Mouse (Mus musculus) layer of hippocampus, postnatal 25 days (tissue): ENCODE results near the gene Abcb5. TPM values are rescaled to one million over a fixed set of nuclear protein-coding genes. Genes with fewer than 3 reads are reported as not detected.
A peak's percentile ranks its signal among the peaks of the same experiment; 100 is the strongest.
"Not testable (repeated sequence)": the region's sequence is repeated elsewhere in the genome, so short reads cannot be mapped to it uniquely, and the experiment has no call there.

Experiments used
- DNase-seq, 2 experiments: peaks; one replicate each; pipeline ENCODE4 v3.0.0; 2022; ENCODE audit warnings: mixed read lengths in 2 of 2, low spot score in 1 of 2; ENCODE audit errors: extremely low spot score in 1 of 2
- total RNA-seq, 2 experiments: library from RNA; stranded (reverse); gene quantifications; 2 replicates each; pipeline ENCODE4 v1.2.3; 2021

Abcb5 gene
- total RNA-seq = not detected

DNA sequence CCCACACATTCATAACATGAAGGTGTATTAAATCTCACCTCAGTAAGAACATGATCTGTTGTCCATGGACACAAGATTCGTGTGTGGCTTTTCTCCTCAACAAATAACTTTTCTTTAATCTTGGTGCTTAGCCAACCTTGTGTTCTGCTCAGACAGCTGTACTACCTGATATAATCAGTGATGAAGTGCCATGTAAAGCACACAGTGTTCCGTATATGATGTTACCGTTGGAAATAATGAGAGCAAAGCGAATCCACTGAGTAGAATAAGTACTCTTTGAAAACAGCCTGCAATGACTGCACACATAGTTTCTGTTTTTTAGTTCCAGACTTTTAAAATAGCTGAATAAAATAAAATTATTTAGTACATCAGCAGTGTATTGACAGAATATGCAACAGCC is at the start of gene Abcb5:
Abcb5 (minus strand) TSS at position 101 of the 400 bp plus-strand sequence.
- DNase-seq = no peak

DNA sequence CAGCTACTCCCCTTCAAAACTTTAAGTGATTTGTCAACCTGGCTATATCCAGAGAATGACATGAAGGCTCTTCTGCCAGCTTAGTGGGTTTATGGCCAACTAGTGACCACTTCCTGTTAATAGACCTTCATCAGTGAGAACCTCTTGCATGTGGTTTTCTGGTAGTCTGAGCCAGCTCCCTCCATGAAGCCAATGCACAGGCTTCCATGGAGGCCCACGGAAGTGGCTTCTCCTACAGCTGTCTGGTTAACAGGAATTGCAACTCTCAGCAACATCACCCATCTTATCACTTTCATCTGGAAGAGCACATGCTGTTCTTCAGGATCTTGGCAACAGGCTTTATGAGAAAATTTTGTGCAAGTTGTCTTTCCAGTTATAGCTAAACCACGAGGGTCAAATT is 33.0 kb upstream of the Abcb5 start:
- DNase-seq = no peak

DNA sequence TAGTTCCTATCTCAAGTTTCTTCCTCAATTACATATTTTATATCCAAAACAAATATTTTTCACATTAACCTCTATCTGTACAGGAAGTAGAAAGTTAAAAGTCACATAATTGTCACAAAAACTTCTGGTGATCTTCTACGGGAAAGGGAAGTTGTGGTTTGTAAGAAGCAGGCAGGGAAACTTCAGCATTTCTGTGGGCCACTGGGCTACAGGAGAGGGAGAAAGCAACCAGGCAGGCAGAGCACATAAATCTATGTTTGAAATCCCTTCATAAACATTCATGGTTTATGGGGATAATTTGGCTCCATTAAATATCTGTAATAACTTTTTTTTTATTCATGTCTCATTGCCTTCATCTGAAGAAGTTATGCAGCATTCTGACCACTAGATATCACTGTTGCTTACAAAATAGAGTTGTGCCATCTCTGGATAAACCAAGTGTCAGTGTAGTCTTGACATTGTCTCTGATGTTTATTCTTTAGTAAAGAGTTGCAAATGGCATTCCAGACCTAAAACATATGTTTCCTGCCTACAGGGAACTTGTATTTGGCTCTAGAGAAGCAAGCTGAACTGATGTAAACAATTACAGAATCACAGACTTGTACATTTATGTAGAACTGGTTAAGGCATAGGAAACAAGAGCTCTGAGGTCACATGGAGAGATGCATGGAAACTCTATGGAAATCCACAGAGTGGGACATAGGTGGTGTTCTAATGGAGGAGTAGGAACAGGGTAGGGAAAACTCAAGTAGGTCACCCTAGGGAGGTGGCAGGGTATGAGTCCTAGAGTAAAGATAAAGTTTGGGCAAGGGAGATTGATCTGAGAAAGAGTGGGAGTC is 28.3 kb upstream of the Abcb5 start:
- no peak for DNase-seq

DNA sequence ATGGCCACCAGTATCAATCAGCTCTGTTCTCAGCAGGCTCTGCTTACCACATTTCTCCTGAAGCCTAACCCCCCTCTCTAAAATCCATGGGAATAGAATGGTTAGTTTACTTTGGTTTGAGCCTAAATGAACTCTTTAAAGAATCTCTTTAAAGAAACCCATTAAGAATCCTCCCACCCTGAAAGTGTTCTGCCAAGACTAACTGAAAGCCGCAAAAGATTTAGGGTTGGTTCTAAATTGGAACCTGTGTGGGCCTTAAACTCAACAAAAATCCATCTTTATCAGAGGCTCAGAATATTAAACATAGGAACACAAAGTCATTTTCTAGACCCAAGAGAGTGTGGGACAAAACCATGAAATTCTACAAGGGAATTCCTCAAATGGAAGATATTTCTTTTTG is 18.6 kb upstream of the Abcb5 start:
- DNase-seq = no peak

DNA sequence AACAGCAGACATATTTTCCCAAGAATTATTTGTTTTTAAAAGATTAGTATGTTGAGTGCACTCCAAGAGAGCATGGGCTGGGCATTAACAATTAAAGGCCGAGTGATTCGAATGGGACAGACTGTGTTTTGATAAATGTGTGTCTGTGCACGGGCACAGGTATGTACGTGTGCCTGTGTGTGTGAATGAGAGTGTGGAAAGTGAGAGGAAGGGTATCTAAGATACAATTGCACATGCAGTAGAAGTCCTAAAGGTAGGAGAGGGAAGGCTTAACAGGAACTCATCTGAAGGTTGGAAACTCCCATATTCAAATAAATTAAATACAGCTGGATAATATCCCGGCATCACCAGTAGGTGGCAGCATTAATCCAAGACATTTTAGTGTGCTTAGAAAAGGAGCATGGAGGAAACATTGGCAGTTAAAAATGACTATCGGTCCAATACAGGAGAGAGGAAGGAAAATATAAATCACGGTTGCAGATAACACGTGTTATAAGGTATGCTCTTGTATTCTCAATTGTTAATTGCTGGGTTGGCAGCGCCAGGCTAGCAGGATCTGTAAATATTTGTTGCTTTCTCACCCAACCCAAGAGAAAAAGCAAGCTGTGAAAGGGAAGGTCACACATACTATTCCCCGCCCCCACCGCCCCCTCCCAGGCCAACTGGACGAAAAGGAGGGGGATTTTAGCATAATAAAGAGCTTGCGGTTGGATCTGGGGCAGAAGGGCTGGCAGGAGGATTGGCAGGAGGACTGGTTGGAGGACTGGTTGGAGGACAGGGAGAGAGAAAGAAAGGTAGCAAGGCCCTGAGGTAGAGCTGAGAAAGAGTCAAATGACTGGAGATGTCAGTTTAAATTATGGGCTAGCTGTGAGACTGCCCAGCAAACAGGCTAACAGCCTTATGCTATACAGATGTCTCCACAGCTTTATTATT is 35.6 kb downstream of the Abcb5 start:
- DNase-seq = peak; percentile 31 to 74

DNA sequence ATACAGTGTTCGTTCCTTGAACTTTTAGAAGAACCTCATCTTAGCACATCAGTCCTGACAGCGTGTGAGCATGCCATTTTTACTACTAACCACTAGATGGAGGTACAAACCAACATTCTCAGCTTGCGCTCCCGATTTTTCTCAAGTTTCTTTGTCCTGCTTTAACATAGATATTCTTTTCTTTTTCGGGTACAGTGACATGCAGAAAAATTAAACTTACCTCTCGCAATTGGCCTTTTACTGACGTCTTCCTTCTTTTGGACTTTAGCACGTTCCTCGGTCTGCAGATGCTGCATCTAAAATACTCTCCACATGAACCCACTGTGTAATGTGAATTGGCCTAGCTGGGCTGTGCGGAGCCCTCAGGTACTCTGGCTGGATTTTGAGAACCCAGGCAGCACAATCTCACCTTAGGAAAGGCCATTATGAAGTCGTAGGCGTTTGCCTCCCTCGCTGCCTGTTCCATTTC is 39.4 kb downstream of the Abcb5 start:
- peak; percentile 6 to 9 for DNase-seq

DNA sequence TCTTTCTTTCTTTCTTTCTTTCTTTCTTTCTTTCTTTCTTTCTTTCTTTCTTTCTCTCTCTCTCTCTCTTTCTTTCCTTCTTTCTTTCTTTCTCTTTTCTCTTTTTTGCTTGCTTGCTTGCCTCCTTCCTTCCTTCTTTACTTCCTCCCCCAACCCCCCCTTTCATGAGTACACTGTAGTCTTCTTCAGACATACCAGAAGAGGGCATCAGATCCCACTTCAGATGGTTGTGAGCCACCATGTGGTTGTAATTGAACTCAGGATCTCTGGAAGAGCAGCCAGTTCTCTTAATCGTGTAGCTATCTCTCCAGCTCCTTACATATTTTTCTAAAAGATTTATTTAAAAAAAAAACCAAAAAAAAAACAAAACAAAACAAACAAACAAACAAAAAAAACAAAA is 42.3 kb downstream of the Abcb5 start:
- not testable (repeated sequence) for DNase-seq

DNA sequence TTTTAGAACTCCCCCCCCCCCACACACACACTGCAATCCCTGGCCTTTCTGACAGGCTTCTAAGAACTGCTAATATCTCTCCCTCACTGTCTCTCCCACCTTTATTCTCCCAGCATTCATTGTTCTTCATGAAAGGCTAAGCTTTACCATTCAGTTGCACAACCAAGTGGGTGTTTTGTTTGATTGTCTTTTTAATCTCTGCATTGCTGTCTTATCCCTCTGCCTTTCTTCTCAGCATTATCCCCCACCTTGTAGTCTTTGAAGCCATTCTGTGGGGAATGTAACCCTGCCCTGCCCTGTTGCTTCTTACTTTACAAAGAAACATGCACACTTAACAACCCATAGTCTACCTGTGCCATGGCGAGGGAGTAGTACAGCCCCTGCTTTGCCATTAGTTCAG is 48.5 kb downstream of the Abcb5 start:
- no peak for DNase-seq

DNA sequence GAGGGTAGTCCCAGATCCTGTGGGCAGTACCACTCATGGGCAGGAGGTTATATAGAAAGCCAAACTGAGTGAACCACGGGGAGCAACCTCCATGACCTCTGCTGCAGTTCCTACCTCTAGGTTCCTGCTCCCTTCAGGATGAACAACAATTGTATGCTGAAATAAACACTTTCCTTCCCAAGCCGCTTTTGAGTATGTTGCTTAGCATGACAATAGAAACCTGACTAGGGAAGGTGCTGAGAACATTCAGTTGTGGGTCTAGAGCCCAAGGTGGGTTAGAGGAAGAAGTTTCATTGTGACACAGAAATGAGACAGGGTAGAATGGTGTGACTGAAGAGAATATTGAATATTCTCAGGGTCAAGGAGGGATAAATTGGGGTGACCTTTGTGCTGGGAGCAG is 55.9 kb downstream of the Abcb5 start:
- DNase-seq = no peak

DNA sequence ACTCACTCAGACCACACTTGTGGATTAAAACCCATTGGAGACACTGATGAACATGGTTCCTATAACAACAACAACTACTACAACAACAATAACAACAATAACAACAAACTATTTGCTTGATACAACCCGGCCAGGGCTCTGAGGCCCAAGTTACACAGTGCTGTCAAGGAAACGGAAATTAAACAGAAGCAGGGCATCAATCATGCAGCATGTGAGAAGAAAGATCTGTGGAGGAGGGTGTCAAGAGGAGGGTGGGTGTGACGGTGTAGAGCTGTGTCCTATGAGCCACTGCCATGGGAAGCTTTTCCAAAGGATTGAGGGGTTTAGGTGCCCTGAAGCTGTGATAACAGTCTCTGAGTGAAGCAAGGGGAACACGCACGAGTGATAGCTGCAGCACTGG is 64.0 kb downstream of the Abcb5 start:
- no peak for DNase-seq

DNA sequence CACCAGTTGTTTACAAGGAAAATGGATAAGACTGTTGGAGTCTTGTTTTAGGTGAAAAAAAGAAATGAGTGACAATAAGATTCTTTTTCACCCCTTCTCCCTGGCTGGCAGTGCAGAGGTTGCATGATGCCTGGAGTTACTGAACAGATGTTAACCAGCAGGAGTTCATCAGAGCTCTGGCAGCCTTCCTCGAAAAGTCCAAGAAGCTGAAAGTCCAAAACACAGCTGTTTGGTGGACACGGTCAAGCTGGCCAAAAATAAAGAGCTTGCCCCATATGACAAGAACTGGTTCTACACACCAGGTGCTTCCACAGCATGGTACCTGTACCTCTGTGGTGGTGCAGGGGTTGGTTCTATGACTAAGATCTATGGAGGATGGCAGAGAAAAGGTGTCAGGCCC is 78.3 kb downstream of the Abcb5 start:
- no peak for DNase-seq

DNA sequence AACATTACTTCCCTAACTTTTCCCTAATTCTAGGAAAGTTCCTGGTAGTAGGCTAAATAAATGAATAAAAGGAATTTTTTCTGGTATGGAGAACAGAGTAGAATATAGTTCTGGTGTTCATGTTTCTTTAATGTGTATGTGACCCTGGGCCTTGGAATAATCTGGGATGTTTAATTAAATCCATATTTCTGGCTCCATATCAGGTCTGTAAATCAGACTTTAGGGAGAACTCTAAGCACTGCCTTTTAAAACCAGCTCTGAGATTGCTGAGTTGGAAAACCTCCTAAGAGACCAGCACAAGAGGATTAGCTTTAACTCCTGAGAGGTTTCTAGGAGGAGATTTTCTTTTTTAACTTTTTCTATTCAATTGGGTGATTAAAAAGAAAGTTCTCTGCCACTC is 83.4 kb downstream of the Abcb5 start:
- no peak for DNase-seq

DNA sequence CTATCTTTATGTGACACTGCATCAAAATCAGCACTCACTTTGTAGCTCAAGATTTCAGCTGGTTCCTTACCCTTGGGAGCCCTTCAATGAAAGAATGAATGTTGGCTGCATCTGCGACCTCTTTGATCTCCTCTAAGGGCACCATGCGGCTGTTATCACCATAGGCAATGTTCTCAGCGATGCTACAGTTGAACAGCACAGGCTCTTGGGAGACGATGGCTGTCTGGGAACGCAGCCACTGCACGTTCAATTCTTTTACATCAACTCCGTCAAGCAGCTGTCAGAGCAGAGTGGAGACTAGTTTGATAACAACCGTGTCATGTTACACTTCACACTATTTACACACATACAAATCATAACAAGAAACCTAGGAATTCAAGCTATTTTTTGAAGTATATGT is 93.5 kb downstream of the Abcb5 start:
- DNase-seq = no peak

DNA sequence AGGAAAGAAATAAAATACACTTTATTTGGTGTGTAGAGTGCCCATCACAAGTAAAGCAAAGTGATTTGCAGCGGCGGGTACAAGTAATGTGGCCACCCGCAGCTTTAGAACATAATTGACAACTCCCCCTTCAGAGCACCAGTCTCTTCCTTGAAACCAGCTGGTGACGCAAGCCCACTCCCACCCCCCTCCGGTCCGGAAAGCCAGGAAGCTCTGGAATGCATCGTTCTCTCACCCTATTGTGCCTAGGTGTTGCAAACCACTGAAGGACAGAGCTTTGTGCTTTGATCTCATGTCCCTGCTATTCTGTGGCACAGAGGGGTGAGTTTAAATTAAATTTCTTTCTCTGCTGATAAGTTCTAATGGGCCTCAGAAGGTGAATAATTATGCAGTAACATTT is 110.1 kb downstream of the Abcb5 start:
- no peak for DNase-seq

DNA sequence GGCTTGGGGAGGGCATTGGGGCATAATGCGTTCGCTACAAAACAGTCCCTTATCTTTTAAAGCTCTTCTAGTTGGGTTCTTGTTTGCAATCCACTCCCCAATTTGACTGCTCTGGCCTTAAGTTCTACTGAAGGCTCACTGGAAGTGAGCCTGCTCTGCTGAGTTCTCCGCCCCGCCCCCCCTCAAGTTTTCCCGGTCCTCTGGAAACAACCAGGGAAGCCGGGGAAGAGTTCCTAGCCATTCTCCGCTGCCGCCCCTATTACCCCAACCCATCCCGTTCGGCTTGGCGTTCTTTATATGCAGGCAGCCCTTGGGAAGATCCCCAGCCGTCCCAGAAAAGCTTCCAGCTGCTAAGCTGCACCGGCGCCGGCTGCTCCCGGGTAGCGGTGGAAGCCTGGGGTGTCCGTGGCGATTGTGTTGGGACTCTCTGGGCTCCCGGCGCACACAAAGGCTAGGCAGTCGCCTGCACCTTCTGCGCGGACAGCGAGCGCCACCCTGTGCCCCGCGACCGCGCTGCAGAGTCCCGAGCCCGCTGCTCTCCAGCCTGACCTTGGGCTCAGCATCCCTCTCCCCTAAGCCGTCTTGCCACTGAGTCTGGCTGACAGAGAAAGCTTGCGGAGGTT is 111.3 kb downstream of the Abcb5 start:
- DNase-seq = peak; percentile 43 to 53

DNA sequence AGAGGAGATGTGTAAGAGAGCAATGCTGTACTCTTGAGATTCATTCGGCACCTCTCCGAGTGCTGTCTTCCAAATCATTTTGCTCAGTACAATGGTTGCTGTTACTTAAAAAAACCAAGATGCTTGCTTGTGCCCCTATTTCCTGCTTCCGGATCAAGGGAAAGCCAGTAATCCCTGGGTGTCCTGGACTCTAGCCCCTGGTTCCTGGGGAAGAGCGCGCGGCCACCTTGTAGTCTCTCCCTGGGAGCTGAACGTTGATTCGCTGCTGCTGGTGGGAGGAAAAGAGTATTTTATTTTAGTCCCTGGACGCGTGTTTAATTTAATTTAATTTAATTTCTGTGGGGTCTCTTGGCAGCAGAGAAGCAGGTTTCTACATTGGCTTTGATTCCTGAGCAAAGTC is 111.8 kb downstream of the Abcb5 start:
- DNase-seq = no peak

DNA sequence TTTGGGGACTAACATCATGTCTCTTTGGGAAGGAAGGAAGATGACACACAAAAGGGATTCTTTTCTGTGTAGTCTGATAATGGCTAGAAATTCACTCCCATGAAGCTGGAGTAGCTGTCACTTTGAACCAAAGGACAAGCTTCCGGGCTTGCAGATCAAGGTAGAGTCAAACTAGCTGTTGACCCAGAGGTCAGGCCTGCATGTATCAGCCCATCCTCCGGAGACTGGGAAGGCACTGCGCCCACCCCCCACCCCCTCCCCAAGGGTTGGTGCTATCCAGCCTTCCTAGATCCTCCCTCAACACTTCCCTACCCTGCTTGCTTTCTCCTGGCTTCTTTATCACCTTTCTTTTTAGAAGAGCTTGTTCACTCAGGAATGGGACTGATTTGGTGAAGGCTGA is 112.9 kb downstream of the Abcb5 start:
- no peak for DNase-seq

DNA sequence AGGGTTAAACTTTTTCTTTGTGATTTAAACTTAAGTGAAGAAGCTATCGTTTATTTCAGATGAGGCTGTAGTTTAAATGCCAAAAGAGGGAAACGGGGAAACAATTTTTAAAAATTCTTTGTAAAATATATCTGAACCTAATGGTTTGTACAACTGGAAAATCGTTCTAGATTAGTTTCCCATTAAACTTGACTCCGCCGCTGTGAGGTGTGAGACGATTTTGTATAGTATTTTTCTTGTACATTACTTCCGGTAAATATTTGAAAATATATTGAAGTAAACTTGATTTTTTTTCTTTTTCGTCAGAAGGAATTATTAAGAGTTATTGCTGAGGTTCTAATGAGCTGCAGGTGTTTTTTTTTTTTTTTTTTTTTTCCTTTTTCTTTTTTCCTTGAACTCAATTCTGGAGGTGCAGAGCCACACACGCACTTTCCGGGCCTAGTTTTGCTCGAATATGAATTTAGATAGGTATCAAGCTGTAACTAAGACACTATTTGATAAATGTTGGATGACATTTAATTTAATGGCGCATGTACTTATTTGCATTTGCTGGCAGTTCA is 115.3 kb downstream of the Abcb5 start:
- no peak for DNase-seq

DNA sequence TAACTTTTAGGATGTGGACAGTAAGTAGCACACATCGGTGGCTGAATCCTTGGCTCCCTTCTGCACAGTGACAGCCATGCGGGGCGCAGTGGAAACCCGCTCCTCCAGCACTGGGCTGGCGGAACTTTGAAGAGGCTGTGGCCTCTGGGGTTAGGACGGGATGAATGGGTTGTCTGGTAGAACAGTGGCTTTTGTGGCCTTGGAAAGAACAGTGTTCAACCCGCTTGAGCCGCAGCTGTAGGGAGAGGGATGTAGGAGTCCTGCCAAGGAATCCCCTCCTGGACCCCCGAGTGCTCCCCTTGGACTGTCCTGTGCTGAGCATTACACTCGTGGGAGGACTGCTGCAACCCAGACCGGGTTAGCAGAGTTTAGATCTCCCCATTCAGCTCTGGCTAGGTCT is 116.2 kb downstream of the Abcb5 start:
- no peak for DNase-seq

DNA sequence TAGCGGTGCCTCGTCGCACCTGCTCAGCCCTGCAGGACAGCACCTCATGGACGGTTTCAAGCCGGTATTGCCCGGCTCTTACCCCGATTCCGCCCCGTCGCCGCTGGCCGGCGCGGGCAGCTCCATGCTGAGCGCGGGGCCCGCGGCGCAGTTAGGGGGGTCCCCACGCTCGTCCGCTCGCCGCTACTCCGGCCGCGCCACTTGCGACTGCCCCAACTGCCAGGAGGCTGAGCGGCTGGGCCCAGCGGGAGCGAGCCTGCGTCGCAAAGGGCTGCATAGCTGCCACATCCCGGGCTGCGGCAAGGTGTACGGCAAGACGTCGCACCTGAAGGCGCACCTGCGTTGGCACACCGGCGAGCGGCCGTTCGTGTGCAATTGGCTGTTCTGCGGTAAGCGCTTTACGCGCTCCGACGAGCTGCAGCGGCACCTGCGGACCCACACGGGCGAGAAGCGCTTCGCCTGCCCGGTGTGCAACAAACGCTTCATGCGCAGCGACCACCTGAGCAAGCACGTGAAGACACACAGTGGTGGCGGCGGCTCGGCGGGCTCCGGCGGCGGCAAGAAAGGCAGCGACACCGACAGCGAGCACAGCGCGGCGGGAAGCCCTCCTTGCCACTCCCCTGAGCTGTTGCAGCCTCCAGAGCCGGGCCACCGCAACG is 116.9 kb downstream of the Abcb5 start:
- no peak for DNase-seq
